Mouse (Mus musculus): ENCODE data around the gene Gorab. TPM values are rescaled to one million over a fixed set of nuclear protein-coding genes. Genes with fewer than 3 reads are reported as not detected.

The Gorab gene
- polyA plus RNA-seq, 1 experiment from 2014 or later, result 20.5 TPM

DNA sequence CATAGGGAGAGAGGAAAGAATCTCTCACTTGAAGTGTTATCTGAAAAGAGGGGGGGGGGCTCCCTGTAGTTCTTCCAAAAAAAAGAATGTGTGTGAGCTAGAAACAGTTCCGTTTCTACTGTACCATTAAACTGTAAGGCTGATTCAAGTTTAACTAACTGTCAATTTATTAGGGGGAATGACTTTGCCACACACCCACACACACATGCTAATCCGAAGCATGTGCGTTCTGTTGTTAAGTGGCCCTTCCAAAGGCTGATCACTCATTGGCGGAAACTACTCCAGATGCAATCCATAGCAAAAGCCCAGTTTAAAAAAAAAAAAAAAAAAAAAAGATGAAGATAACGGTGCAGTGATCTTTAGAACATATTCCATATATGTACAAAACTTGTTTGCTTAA is 42.1 kb downstream of the Gorab start:
- Histone ChIP-seq H3K36me3 (ENCODE audit: control insufficient read depth, insufficient read depth, low read length) (no peaks in the 10 kb centered on the region), H3K9me3 (ENCODE audit: control insufficient read depth, low read length) (no peaks in the 10 kb centered on the region), H3K4me3 (ENCODE audit: low read length) (no peak overlapping the region), H3K27ac (ENCODE audit: low read depth, low read length) (no peak overlapping the region), H3K9ac (ENCODE audit: low read depth, low read length) (no peak overlapping the region), H3K4me2 (ENCODE audit: low read length) (no peak overlapping the region), H3K4me1 (ENCODE audit: control insufficient read depth, insufficient read depth, low read depth, low read length) (no peaks in the 10 kb centered on the region), H3K27me3 (replicated peaks; ENCODE audit: control insufficient read depth, insufficient read depth, low read length) (no peaks in the 10 kb centered on the region)
- no peak for ATAC-seq
- WGBS, result 84% methylated on average over 5 of the region's 5 CpGs

DNA sequence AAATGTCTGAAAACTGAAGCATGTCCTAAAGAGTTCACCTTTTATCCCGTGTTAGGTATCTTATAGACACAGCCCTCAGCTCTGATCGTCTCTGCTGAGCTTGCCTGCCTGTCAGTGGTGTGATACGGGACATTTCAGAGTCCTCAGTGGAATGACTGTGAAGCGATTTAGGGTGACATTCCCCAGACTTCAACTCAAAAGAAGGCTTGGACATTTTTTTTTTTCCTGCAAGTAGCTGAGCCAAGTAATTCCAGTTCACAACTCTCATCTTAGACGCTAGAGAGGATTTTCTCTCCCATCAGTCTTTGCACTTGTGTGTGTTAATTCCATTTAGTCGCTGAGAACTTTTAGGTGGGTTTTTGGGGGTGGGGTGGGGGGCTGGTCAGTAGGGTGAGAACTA is 42.7 kb downstream of the Gorab start:
- Histone ChIP-seq H3K36me3 (ENCODE audit: control insufficient read depth, insufficient read depth, low read length) (no peaks in the 10 kb centered on the region), H3K27me3 (replicated peaks; ENCODE audit: control insufficient read depth, insufficient read depth, low read length) (no peaks in the 10 kb centered on the region), H3K9me3 (ENCODE audit: control insufficient read depth, low read length) (no peaks in the 10 kb centered on the region), H3K9ac (ENCODE audit: low read depth, low read length) (no peak overlapping the region), H3K4me1 (ENCODE audit: control insufficient read depth, insufficient read depth, low read depth, low read length) (no peaks in the 10 kb centered on the region), H3K4me2 (ENCODE audit: low read length) (no peak overlapping the region), H3K4me3 (ENCODE audit: low read length) (no peak overlapping the region), H3K27ac (ENCODE audit: low read depth, low read length) (no peak overlapping the region)
- ATAC-seq, result no peak
- WGBS, result 74% methylated on average over 6 of the region's 6 CpGs

DNA sequence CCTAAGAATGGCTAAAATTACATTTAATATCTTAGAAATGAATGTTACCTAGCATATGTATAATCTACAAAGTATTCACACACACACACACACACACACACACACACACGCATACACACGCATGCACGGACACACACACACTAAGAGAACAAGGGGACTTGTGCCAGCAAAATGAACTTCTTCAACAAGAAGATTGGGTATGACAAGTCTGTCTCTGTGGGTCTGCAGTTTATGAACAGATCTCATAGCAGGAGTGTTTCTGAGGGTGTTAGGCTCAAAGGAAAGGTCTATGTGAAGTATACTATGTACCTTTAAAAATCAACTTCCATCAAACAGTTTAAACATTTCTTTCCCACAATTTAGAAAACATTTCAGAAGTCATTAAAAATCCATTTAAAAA is 43.9 kb downstream of the Gorab start:
- H3K9me3 ChIP-seq (ENCODE audit: control insufficient read depth, low read length), result no peaks in the 10 kb centered on the region
- H3K4me3 ChIP-seq (ENCODE audit: low read length), result no peak overlapping the region
- H3K27me3 ChIP-seq (replicated peaks; ENCODE audit: control insufficient read depth, insufficient read depth, low read length), result no peaks in the 10 kb centered on the region
- 96% methylated on average over 3 of the region's 3 CpGs for WGBS
- no peak overlapping the region for H3K9ac ChIP-seq (ENCODE audit: low read depth, low read length)
- ATAC-seq, result no peak
- no peak overlapping the region for H3K4me2 ChIP-seq (ENCODE audit: low read length)
- H3K27ac ChIP-seq (ENCODE audit: low read depth, low read length), result no peak overlapping the region
- no peaks in the 10 kb centered on the region for H3K36me3 ChIP-seq (ENCODE audit: control insufficient read depth, insufficient read depth, low read length)
- H3K4me1 ChIP-seq (ENCODE audit: control insufficient read depth, insufficient read depth, low read depth, low read length), result no peaks in the 10 kb centered on the region

DNA sequence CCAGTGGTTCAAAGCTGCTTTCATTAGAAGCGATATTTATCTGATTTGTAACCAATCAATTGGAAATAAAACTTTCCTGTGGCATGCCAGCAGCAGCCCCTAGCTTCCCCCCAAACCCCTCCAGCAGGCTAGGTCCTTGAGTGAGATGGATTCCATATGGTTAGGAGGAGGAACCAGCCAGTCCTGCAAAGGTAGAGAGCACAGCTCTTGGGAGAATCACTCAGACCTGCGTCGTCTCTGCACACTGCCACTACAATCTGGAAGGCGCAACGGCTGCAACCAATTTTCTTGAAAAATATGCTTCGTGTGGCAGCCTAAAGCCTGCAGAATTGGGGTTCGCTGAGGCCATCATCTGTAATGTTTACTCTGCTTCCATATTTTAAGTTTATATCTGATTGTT is 45.3 kb downstream of the Gorab start:
- 78% methylated on average over 7 of the region's 7 CpGs for WGBS
- Histone ChIP-seq H3K4me1 (ENCODE audit: control insufficient read depth, insufficient read depth, low read depth, low read length) (no peaks in the 10 kb centered on the region), H3K4me2 (ENCODE audit: low read length) (no peak overlapping the region), H3K4me3 (ENCODE audit: low read length) (no peak overlapping the region), H3K9ac (ENCODE audit: low read depth, low read length) (no peak overlapping the region), H3K27ac (ENCODE audit: low read depth, low read length) (no peak overlapping the region), H3K27me3 (replicated peaks; ENCODE audit: control insufficient read depth, insufficient read depth, low read length) (no peaks in the 10 kb centered on the region), H3K36me3 (ENCODE audit: control insufficient read depth, insufficient read depth, low read length) (no peaks in the 10 kb centered on the region), H3K9me3 (ENCODE audit: control insufficient read depth, low read length) (no peaks in the 10 kb centered on the region)
- ATAC-seq, result no peak

DNA sequence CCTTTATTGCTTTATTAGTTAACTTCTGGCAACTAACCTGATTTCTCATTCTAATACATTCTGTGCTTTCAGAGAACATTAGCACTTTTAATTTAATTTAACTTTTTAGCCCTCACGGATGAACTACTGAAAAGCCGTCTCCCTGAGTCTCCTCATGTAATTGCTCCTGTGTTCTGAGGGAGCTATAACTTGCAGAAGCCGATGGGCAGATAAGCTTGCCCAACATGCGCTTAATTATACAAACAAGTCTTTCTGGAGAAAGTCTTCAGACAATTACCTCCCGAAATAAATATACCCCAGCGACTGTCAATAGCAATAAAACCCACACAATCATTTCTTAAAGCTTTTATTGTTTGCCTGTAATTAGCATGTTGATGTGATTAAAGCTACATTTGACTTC is 45.7 kb downstream of the Gorab start:
- no peak overlapping the region for H3K4me2 ChIP-seq (ENCODE audit: low read length)
- H3K9ac ChIP-seq (ENCODE audit: low read depth, low read length), result no peak overlapping the region
- H3K27me3 ChIP-seq (replicated peaks; ENCODE audit: control insufficient read depth, insufficient read depth, low read length), result no peaks in the 10 kb centered on the region
- WGBS, result 76% methylated on average over 6 of the region's 6 CpGs
- H3K27ac ChIP-seq (ENCODE audit: low read depth, low read length), result no peak overlapping the region
- H3K4me1 ChIP-seq (ENCODE audit: control insufficient read depth, insufficient read depth, low read depth, low read length), result no peaks in the 10 kb centered on the region
- H3K36me3 ChIP-seq (ENCODE audit: control insufficient read depth, insufficient read depth, low read length), result no peaks in the 10 kb centered on the region
- no peaks in the 10 kb centered on the region for H3K9me3 ChIP-seq (ENCODE audit: control insufficient read depth, low read length)
- no peak for ATAC-seq
- no peak overlapping the region for H3K4me3 ChIP-seq (ENCODE audit: low read length)

DNA sequence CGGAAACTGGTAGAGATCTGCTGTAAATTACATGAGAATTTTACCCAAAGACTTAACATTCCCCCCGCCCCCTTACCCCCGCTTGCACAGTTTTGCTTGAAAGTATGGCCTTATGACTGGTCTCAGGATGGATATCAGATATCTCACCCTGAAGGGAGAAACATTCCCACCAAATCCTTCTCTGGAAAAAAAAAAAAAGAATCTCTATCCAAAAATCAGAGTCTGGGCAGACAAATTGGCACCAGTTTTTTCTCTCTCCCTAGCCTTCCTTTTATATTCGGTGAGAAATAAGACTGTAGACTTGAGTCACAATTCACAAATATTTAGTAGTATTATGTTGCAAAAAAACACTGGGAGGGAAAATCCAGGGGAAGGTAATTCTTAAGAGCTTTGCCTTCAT is 47.3 kb downstream of the Gorab start:
- no peaks in the 10 kb centered on the region for H3K36me3 ChIP-seq (ENCODE audit: control insufficient read depth, insufficient read depth, low read length)
- H3K4me3 ChIP-seq (ENCODE audit: low read length), result no peak overlapping the region
- H3K27me3 ChIP-seq (replicated peaks; ENCODE audit: control insufficient read depth, insufficient read depth, low read length), result no peaks in the 10 kb centered on the region
- H3K4me2 ChIP-seq (ENCODE audit: low read length), result no peak overlapping the region
- no peak for ATAC-seq
- H3K27ac ChIP-seq (ENCODE audit: low read depth, low read length), result no peak overlapping the region
- no peaks in the 10 kb centered on the region for H3K9me3 ChIP-seq (ENCODE audit: control insufficient read depth, low read length)
- H3K4me1 ChIP-seq (ENCODE audit: control insufficient read depth, insufficient read depth, low read depth, low read length), result no peaks in the 10 kb centered on the region
- 77% methylated on average over 4 of the region's 4 CpGs for WGBS
- no peak overlapping the region for H3K9ac ChIP-seq (ENCODE audit: low read depth, low read length)

DNA sequence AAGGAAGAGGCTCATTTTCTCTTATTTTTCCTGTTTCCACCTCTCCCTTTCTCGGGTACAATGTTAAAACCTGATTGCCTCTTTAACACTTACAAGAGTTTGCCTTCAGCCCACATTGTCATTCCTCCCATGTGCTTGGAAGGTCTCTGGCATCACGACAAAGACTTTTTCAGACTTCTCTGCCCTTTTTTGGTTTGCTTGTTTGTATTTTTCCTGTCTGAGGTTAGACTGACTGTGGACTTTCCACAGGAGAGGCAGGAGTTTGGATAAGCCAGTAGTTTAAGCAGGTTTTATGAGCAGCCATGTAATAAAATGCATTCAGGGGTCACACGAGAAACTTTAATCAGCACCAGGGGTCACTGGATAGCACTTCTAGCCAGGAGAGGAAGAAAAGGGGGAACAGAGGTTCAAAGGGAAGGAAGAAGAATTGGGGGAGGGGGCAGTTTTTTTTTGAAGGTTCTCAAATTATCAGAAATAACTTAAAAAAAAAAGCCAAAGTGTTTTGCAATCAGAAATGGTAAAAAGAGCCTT is 47.8 kb downstream of the Gorab start:
- Histone ChIP-seq H3K27ac (ENCODE audit: low read depth, low read length) (no peak overlapping the region), H3K27me3 (replicated peaks; ENCODE audit: control insufficient read depth, insufficient read depth, low read length) (no peaks in the 10 kb centered on the region), H3K9me3 (ENCODE audit: control insufficient read depth, low read length) (no peaks in the 10 kb centered on the region), H3K4me3 (ENCODE audit: low read length) (no peak overlapping the region), H3K9ac (ENCODE audit: low read depth, low read length) (no peak overlapping the region), H3K4me2 (ENCODE audit: low read length) (no peak overlapping the region), H3K36me3 (ENCODE audit: control insufficient read depth, insufficient read depth, low read length) (no peaks in the 10 kb centered on the region), H3K4me1 (ENCODE audit: control insufficient read depth, insufficient read depth, low read depth, low read length) (no peaks in the 10 kb centered on the region)
- 49% methylated on average over 3 of the region's 3 CpGs for WGBS
- ATAC-seq, result no peak

DNA sequence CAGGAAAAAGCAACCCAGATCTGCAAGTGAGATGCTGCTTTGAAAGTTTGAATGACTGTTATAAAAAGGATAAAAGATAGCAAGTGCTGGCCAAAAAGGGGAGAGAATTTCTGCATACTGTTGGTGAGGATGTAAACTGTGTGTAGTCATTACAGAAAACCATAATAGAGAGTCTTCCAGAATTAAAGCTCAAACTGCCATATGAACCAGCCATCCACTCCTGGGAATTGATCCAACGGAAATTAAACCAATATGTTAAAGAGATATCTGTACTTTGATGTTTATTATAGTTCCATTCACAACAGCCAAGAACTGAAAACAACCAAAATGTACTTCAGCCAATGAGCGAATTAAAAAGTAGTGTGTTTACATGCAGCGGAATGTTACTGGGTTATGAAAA is 52.5 kb downstream of the Gorab start:
- H3K27me3 ChIP-seq (replicated peaks; ENCODE audit: control insufficient read depth, insufficient read depth, low read length), result no peaks in the 10 kb centered on the region
- H3K4me2 ChIP-seq (ENCODE audit: low read length), result no peak overlapping the region
- no peaks in the 10 kb centered on the region for H3K9me3 ChIP-seq (ENCODE audit: control insufficient read depth, low read length)
- H3K4me3 ChIP-seq (ENCODE audit: low read length), result no peak overlapping the region
- no peak overlapping the region for H3K9ac ChIP-seq (ENCODE audit: low read depth, low read length)
- H3K27ac ChIP-seq (ENCODE audit: low read depth, low read length), result no peak overlapping the region
- WGBS, result 80% methylated on average over 3 of the region's 3 CpGs
- no peaks in the 10 kb centered on the region for H3K4me1 ChIP-seq (ENCODE audit: control insufficient read depth, insufficient read depth, low read depth, low read length)
- ATAC-seq, result no peak
- no peaks in the 10 kb centered on the region for H3K36me3 ChIP-seq (ENCODE audit: control insufficient read depth, insufficient read depth, low read length)

DNA sequence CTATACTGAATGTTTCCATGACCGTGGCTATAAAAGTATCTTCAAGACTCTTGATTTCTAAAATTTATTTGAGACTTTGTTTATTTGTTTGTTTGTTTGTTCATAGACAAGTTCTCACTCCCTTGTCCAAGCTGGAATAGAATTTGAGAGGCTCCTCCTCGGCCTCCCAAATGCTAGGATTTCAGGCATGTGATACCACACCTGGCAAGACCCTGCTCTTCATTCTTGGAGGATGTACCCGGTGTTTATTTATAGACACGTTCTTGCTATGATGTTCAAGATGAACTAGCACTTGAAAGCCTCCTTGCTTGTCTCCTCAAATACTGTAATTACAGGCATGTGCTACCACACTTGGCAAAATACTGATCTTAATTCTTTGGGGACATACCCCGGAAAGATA is 57.9 kb downstream of the Gorab start:
- no peak for ATAC-seq
- Histone ChIP-seq H3K4me2 (ENCODE audit: low read length) (no peak overlapping the region), H3K27ac (ENCODE audit: low read depth, low read length) (no peak overlapping the region), H3K36me3 (ENCODE audit: control insufficient read depth, insufficient read depth, low read length) (no peaks in the 10 kb centered on the region), H3K4me1 (ENCODE audit: control insufficient read depth, insufficient read depth, low read depth, low read length) (no peaks in the 10 kb centered on the region), H3K27me3 (replicated peaks; ENCODE audit: control insufficient read depth, insufficient read depth, low read length) (no peaks in the 10 kb centered on the region), H3K9ac (ENCODE audit: low read depth, low read length) (no peak overlapping the region), H3K9me3 (ENCODE audit: control insufficient read depth, low read length) (no peaks in the 10 kb centered on the region), H3K4me3 (ENCODE audit: low read length) (no peak overlapping the region)
- 87% methylated on average over 5 of the region's 5 CpGs for WGBS

DNA sequence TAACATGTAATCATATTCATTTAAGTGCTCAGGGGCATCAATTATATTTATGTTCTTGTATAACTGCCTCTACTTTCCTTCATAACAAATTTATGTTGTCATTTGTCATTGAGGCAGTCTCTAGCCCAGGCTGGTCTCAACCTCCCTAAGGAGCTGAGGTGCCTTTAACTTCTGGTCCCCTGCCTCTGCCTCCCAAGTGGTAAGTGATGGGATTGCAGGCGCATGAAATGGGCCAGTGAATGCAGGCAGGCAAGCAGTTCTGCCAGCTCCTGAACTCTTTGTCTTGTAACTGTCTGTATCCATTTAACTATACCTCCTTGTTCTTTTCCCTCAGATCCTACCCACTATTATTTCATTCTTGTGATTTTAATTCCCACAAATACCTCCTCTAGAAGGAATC is 58.5 kb downstream of the Gorab start:
- ATAC-seq, result no peak
- WGBS, result 19% methylated on average over 1 of the region's 1 CpGs
- no peak overlapping the region for H3K4me2 ChIP-seq (ENCODE audit: low read length)

More for the DNA sequence above, 58.5 kb downstream of the Gorab start:
- Histone ChIP-seq H3K9ac (ENCODE audit: low read depth, low read length) (no peak overlapping the region), H3K27ac (ENCODE audit: low read depth, low read length) (no peak overlapping the region), H3K4me1 (ENCODE audit: control insufficient read depth, insufficient read depth, low read depth, low read length) (no peaks in the 10 kb centered on the region), H3K4me3 (ENCODE audit: low read length) (no peak overlapping the region), H3K9me3 (ENCODE audit: control insufficient read depth, low read length) (no peaks in the 10 kb centered on the region), H3K27me3 (replicated peaks; ENCODE audit: control insufficient read depth, insufficient read depth, low read length) (no peaks in the 10 kb centered on the region), H3K36me3 (ENCODE audit: control insufficient read depth, insufficient read depth, low read length) (no peaks in the 10 kb centered on the region)
